Mouse (Mus musculus): ENCODE results near the gene Ctcf. TPM values are rescaled to one million over a fixed set of nuclear protein-coding genes. Genes with fewer than 3 reads are reported as not detected.
A peak's percentile ranks its signal among the peaks of the same experiment; 100 is the strongest.
"Not testable (repeated sequence)": the region's sequence is repeated elsewhere in the genome, so short reads cannot be mapped to it uniquely, and the experiment has no call there.

Gene Ctcf
- 10 to 100 TPM; 63.7 to 68.5 TPM for total RNA-seq (2021)

GRCm38 (mm10) chr8:105636018-105636962 is at the start of gene Ctcf:
Ctcf (plus strand) TSS chr8:105636568.
- intact Hi-C loops (cut with DNase I) = loop anchor here (1.0 to 5.0 kb wide), 3 partner anchors 12 to 66 kb away; partner anchors contain the start of genes Acd and Pard6a
- DNase-seq (ENCODE audit: low spot score in 2 of 2) = peak; percentile 92

- intact Hi-C loops (cut with DNase I) = no loop called here
- DNase-seq (ENCODE audit: low spot score in 2 of 2) = no peak
These were observed 43.9 kb upstream of the Ctcf start for GRCm38 (mm10) chr8:105592431-105592830.

GRCm38 (mm10) chr8:105593859-105594258 is 42.5 kb upstream of the Ctcf start:
- intact Hi-C loops (cut with DNase I) = no loop called here
- peak in 1 of 2 experiments; percentile 79 for DNase-seq (ENCODE audit: low spot score in 2 of 2)

GRCm38 (mm10) chr8:105594451-105595242 is 41.7 kb upstream of the Ctcf start:
- intact Hi-C loops (cut with DNase I) = no loop called here
- no peak for DNase-seq (ENCODE audit: low spot score in 2 of 2)

GRCm38 (mm10) chr8:105596362-105597034 is 39.9 kb upstream of the Ctcf start:
- intact Hi-C loops (cut with DNase I) = no loop called here
- DNase-seq (ENCODE audit: low spot score in 2 of 2) = peak in 1 of 2 experiments; percentile 27

GRCm38 (mm10) chr8:105598777-105599176 is 37.6 kb upstream of the Ctcf start:
- no peak for DNase-seq (ENCODE audit: low spot score in 2 of 2)
- intact Hi-C loops (cut with DNase I) = no loop called here

GRCm38 (mm10) chr8:105601301-105601700 is 35.1 kb upstream of the Ctcf start:
- DNase-seq (ENCODE audit: low spot score in 2 of 2) = no peak
- intact Hi-C loops (cut with DNase I) = no loop called here

GRCm38 (mm10) chr8:105602540-105602939 is 33.8 kb upstream of the Ctcf start:
- intact Hi-C loops (cut with DNase I); DNase-seq (ENCODE audit: low spot score in 2 of 2): not testable (repeated sequence)

- intact Hi-C loops (cut with DNase I) = loop anchor here (1.0 kb wide), 1 partner anchor 39 kb away; the partner anchor contains the start of gene Atp6v0d1
- DNase-seq (ENCODE audit: low spot score in 2 of 2) = peak; percentile 75 to 80
These were observed 31.5 kb upstream of the Ctcf start, which contains the start of gene Ripor1 for GRCm38 (mm10) chr8:105604804-105605381. Ripor1 (plus strand) TSS chr8:105605255.

GRCm38 (mm10) chr8:105605491-105606188 is 30.7 kb upstream of the Ctcf start:
- peak in 1 of 2 experiments; percentile 51 for DNase-seq (ENCODE audit: low spot score in 2 of 2)
- intact Hi-C loops (cut with DNase I) = loop anchor here (1.0 kb wide), 2 partner anchors 31 to 39 kb away; partner anchors contain the start of genes Atp6v0d1 and Ctcf

GRCm38 (mm10) chr8:105606189-105607023 is 30.0 kb upstream of the Ctcf start:
- intact Hi-C loops (cut with DNase I) = loop anchor here (1.0 kb wide), 1 partner anchor 30 kb away; the partner anchor contains the start of gene Ctcf
- DNase-seq (ENCODE audit: low spot score in 2 of 2) = peak; percentile 82 to 89

- DNase-seq (ENCODE audit: low spot score in 2 of 2) = no peak
- intact Hi-C loops (cut with DNase I) = no loop called here
These were observed 29.3 kb upstream of the Ctcf start for GRCm38 (mm10) chr8:105607062-105607461.

GRCm38 (mm10) chr8:105607684-105608083 is 28.7 kb upstream of the Ctcf start:
- DNase-seq (ENCODE audit: low spot score in 2 of 2) = peak in 1 of 2 experiments; percentile 48
- intact Hi-C loops (cut with DNase I) = no loop called here

GRCm38 (mm10) chr8:105609355-105609754 is 27.0 kb upstream of the Ctcf start:
- DNase-seq (ENCODE audit: low spot score in 2 of 2) = no peak
- intact Hi-C loops (cut with DNase I) = no loop called here

- DNase-seq (ENCODE audit: low spot score in 2 of 2) = no peak
- intact Hi-C loops (cut with DNase I) = no loop called here
These were observed 26.6 kb upstream of the Ctcf start for GRCm38 (mm10) chr8:105609771-105610170.

- intact Hi-C loops (cut with DNase I) = no loop called here
These were observed 24.5 kb upstream of the Ctcf start for GRCm38 (mm10) chr8:105611836-105612235.

GRCm38 (mm10) chr8:105613037-105613436 is 23.3 kb upstream of the Ctcf start:
- no peak for DNase-seq (ENCODE audit: low spot score in 2 of 2)
- intact Hi-C loops (cut with DNase I) = no loop called here

More at GRCm38 (mm10) chr8:105611836-105612235, 24.5 kb upstream of the Ctcf start:
- peak in 1 of 2 experiments; percentile 73 for DNase-seq (ENCODE audit: low spot score in 2 of 2)

Measured in left cerebral cortex, postnatal 25 days (tissue).